Mouse (Mus musculus) retina, adult 2 months (tissue): ENCODE measurements at regions not wholly inside any gene's neighbourhood (a gene's known extent, or its start where the extent isn't known, plus 50 kb on each side); places are given as distances from the start of the nearest gene placed in this dataset.

Experiments
- DNase-seq: peaks from one replicate; pipeline ENCODE4 v3.0.0-alpha.2; 2012; ENCODE audit warnings: low read depth, low spot score

- no peak for DNase-seq
Observed at GRCm38 (mm10) chr6:31614563-31614962, 50.8 kb upstream of the Podxl start.

- no peak for DNase-seq
Observed at GRCm38 (mm10) chr6:31613590-31614319, 50.0 kb upstream of the Podxl start.
